16 mouse cellular contexts compared by ENCODE assay signal in genomic region chr4:123592046-123592445, GRCm38 (mm10).
"Had no signal": no experiment of that assay in that cellular context is flagged by ENCODE, and none has a peak within 500 bp of the region (broad histone marks: within the 10 kb centered on the region; RNA-seq: fewer than 3 reads in every experiment).

No protein-coding gene starts in this region.

- H3K27me3 ChIP-seq: lung, embryonic 15.5 days; midbrain, embryonic 13.5 days; midbrain, embryonic 15.5 days; neural tube, embryonic 12.5 days; stomach, embryonic 15.5 days had no signal

- DNase-seq: lung, adult 2 months; lung, postnatal 10 days; lung, postnatal 36 days; right cerebral cortex, postnatal 14 days; thymus, adult 2 months; thymus, postnatal 25 days; thymus, postnatal 4 days had no signal

- H3K9me3 ChIP-seq: lung, embryonic 15.5 days; megakaryocyte, embryonic 14.5 days; midbrain, embryonic 13.5 days; midbrain, embryonic 15.5 days; neural tube, embryonic 12.5 days; stomach, embryonic 15.5 days had no signal

- H3K36me3 ChIP-seq: lung, embryonic 15.5 days; midbrain, embryonic 13.5 days; midbrain, embryonic 15.5 days; neural tube, embryonic 12.5 days; stomach, embryonic 15.5 days had no signal

- H3K9ac ChIP-seq: lung, embryonic 15.5 days; midbrain, embryonic 13.5 days; midbrain, embryonic 15.5 days; neural tube, embryonic 12.5 days; stomach, embryonic 15.5 days had no signal

- H3K27ac ChIP-seq: lung, embryonic 15.5 days; macrophage; midbrain, embryonic 13.5 days; midbrain, embryonic 15.5 days; neural tube, embryonic 12.5 days; stomach, embryonic 15.5 days; stomach, postnatal 0 days had no signal

- ATAC-seq: midbrain, embryonic 13.5 days; midbrain, embryonic 15.5 days had no signal

- H3K4me2 ChIP-seq: lung, embryonic 15.5 days; midbrain, embryonic 11.5 days; midbrain, embryonic 13.5 days; midbrain, embryonic 15.5 days; neural tube, embryonic 12.5 days; stomach, embryonic 15.5 days had no signal

- H3K4me3 ChIP-seq: lung, embryonic 15.5 days; megakaryocyte, embryonic 14.5 days; midbrain, embryonic 13.5 days; midbrain, embryonic 15.5 days; neural tube, embryonic 12.5 days; stomach, embryonic 15.5 days had no signal
